Mouse (Mus musculus) hindbrain, embryonic 14.5 days (tissue): ENCODE measurements around the gene Ccdc13. TPM values are rescaled to one million over a fixed set of nuclear protein-coding genes. Genes with fewer than 3 reads are reported as not detected.

ENCODE experiments used
- ATAC-seq: fragments of 200-750 bp; cut with Nextera tagmentation; 2 replicates; pipeline ENCODE4 v1.8.0; 2017; ENCODE audit warnings: moderate number of reproducible peaks, mild to moderate bottlenecking, moderate TSS enrichment, moderate library complexity; ENCODE audit not compliant: low FRiP score
- DNase-seq: peaks from one replicate; pipeline ENCODE4 v3.0.0-alpha.2; 2015; ENCODE audit warnings: low spot score
- H3K27ac ChIP-seq: fragments of 300-500 bp; sonication (generic); 2 replicates; pipeline ENCODE4 v1.5.1; 2014; ENCODE audit warnings: mild to moderate bottlenecking, moderate library complexity
- H3K27me3 ChIP-seq: fragments of 300-500 bp; sonication (generic); 2 replicates; pipeline ENCODE4 v1.6.1; 2014; ENCODE audit warnings: mild to moderate bottlenecking, low read length, mixed read lengths; ENCODE audit not compliant: control insufficient read depth, insufficient read depth
- H3K36me3 ChIP-seq: fragments of 300-500 bp; sonication (generic); replicated peaks from 2 replicates; pipeline ENCODE4 v1.6.1; 2014; ENCODE audit not compliant: control insufficient read depth, insufficient read depth
- H3K4me1 ChIP-seq: fragments of 300-500 bp; sonication (generic); replicated peaks from 2 replicates; pipeline ENCODE4 v1.6.1; 2014; ENCODE audit warnings: antibody characterized with exemption, low read length, mixed read lengths; ENCODE audit not compliant: control insufficient read depth, insufficient read depth
- H3K4me2 ChIP-seq: fragments of 300-500 bp; sonication (generic); replicated peaks from 2 replicates; pipeline ENCODE4 v1.6.1; 2014; ENCODE audit warnings: mild to moderate bottlenecking, moderate library complexity
- H3K4me3 ChIP-seq: fragments of 300-500 bp; sonication (generic); replicated peaks from 2 replicates; pipeline ENCODE4 v1.5.1; 2014; ENCODE audit warnings: mild to moderate bottlenecking, low read length
- H3K9ac ChIP-seq: fragments of 300-500 bp; sonication (generic); 2 replicates; pipeline ENCODE4 v1.6.1; 2014
- H3K9me3 ChIP-seq: fragments of 300-500 bp; sonication (generic); 2 replicates; pipeline ENCODE4 v1.6.1; 2016; ENCODE audit warnings: low read length; ENCODE audit not compliant: control insufficient read depth
- WGBS: fragments of 180-500 bp; shearing (Covaris S2); extraction: QIAGEN DNeasy Blood & Tissue Kit; methylation state at CpG from one replicate; pipeline ENCODE4 v1.1.7; 2014; 5-methylcytosine and 5-hydroxymethylcytosine counted together
- polyA plus RNA-seq: library from polyadenylated mRNA; unstranded; fragments of >200 nt; fragmentation: Nextera tagmentation; extraction: Ambion mirVana; gene quantifications from 2 replicates; pipeline ENCODE4 v1.2.1, GENCODE M21; 2014

Gene Ccdc13
- polyA plus RNA-seq, 1 experiment from 2014 or later, result 2.2 TPM

GRCm38 (mm10) chr9:121815183-121815582, 24.1 kb downstream of the Ccdc13 start:
- Histone ChIP-seq H3K4me3 (no peak overlapping the region), H3K27me3 (no peaks in the 10 kb centered on the region), H3K4me1 (peaks cover 17% of the 10 kb centered on the region), H3K9ac (no peak overlapping the region), H3K4me2 (no peak overlapping the region), H3K9me3 (no peaks in the 10 kb centered on the region), H3K27ac (no peak overlapping the region), H3K36me3 (no peaks in the 10 kb centered on the region)
- DNase-seq (no peak), ATAC-seq (no peak)
- WGBS, result 82% methylated on average over 6 of the region's 6 CpGs

GRCm38 (mm10) chr9:121810081-121810821, 29.0 kb downstream of the Ccdc13 start:
- Histone ChIP-seq H3K9me3 (no peaks in the 10 kb centered on the region), H3K27me3 (no peaks in the 10 kb centered on the region), H3K9ac (no peak overlapping the region), H3K4me2 (no peak overlapping the region), H3K36me3 (no peaks in the 10 kb centered on the region), H3K4me1 (peaks cover 28% of the 10 kb centered on the region), H3K4me3 (no peak overlapping the region), H3K27ac (peak overlapping the region; percentile 62)
- ATAC-seq, result peak; percentile 74
- DNase-seq, result peak; percentile 54
- WGBS, result 13% methylated on average over 15 of the region's 15 CpGs

- 41% methylated on average over 3 of the region's 3 CpGs for WGBS
- H3K9ac ChIP-seq, result no peak overlapping the region
- no peak overlapping the region for H3K4me3 ChIP-seq
- no peaks in the 10 kb centered on the region for H3K36me3 ChIP-seq
- DNase-seq (no peak), ATAC-seq (no peak)
- H3K4me1 ChIP-seq, result peaks cover 28% of the 10 kb centered on the region
- H3K27ac ChIP-seq, result no peak overlapping the region
- no peak overlapping the region for H3K4me2 ChIP-seq
- H3K27me3 ChIP-seq, result no peaks in the 10 kb centered on the region
- H3K9me3 ChIP-seq, result no peaks in the 10 kb centered on the region
Measured at GRCm38 (mm10) chr9:121808511-121808910, 30.8 kb downstream of the Ccdc13 start.

GRCm38 (mm10) chr9:121807947-121808346, 31.3 kb downstream of the Ccdc13 start:
- Histone ChIP-seq H3K4me3 (no peak overlapping the region), H3K27ac (no peak overlapping the region), H3K9ac (no peak overlapping the region), H3K4me1 (peaks cover 28% of the 10 kb centered on the region), H3K27me3 (no peaks in the 10 kb centered on the region), H3K36me3 (no peaks in the 10 kb centered on the region), H3K9me3 (no peaks in the 10 kb centered on the region), H3K4me2 (no peak overlapping the region)
- no peak for DNase-seq
- 41% methylated on average over 7 of the region's 7 CpGs for WGBS
- no peak for ATAC-seq

GRCm38 (mm10) chr9:121807546-121807945, 31.7 kb downstream of the Ccdc13 start:
- DNase-seq (no peak), ATAC-seq (no peak)
- WGBS, result 55% methylated on average over 1 of the region's 1 CpGs
- Histone ChIP-seq H3K4me3 (no peak overlapping the region), H3K4me1 (peaks cover 28% of the 10 kb centered on the region), H3K4me2 (no peak overlapping the region), H3K9ac (no peak overlapping the region), H3K27me3 (no peaks in the 10 kb centered on the region), H3K27ac (no peak overlapping the region), H3K36me3 (no peaks in the 10 kb centered on the region), H3K9me3 (no peaks in the 10 kb centered on the region)

- 78% methylated on average over 7 of the region's 7 CpGs for WGBS
- Histone ChIP-seq H3K27me3 (no peaks in the 10 kb centered on the region), H3K27ac (no peak overlapping the region), H3K9me3 (no peaks in the 10 kb centered on the region), H3K36me3 (no peaks in the 10 kb centered on the region), H3K4me2 (no peak overlapping the region), H3K4me1 (peaks cover 2% of the 10 kb centered on the region; the same call in 1 of the 2 replicates), H3K4me3 (no peak overlapping the region), H3K9ac (no peak overlapping the region)
- ATAC-seq, result no peak
- DNase-seq, result no peak
Measured at GRCm38 (mm10) chr9:121802747-121803146, 36.5 kb downstream of the Ccdc13 start.

- H3K9me3 ChIP-seq, result no peaks in the 10 kb centered on the region
- WGBS, result 46% methylated on average over 6 of the region's 6 CpGs
- DNase-seq (no peak), ATAC-seq (no peak; the same call in 1 of the 2 replicates)
- H3K27me3 ChIP-seq, result no peaks in the 10 kb centered on the region
- H3K4me3 ChIP-seq, result no peak overlapping the region
- H3K9ac ChIP-seq, result no peak overlapping the region
- no peak overlapping the region for H3K4me2 ChIP-seq
- no peaks in the 10 kb centered on the region for H3K36me3 ChIP-seq
- no peaks in the 10 kb centered on the region for H3K4me1 ChIP-seq
- no peak overlapping the region for H3K27ac ChIP-seq
Measured at GRCm38 (mm10) chr9:121798887-121799520, 40.3 kb downstream of the Ccdc13 start.

- Histone ChIP-seq H3K9me3 (no peaks in the 10 kb centered on the region), H3K27ac (no peak overlapping the region), H3K4me1 (no peaks in the 10 kb centered on the region), H3K4me2 (no peak overlapping the region), H3K36me3 (no peaks in the 10 kb centered on the region), H3K9ac (no peak overlapping the region), H3K27me3 (no peaks in the 10 kb centered on the region), H3K4me3 (no peak overlapping the region)
- ATAC-seq (no peak), DNase-seq (no peak)
- WGBS, result 27% methylated on average over 12 of the region's 12 CpGs
Measured at GRCm38 (mm10) chr9:121797722-121798121, 41.5 kb downstream of the Ccdc13 start.

GRCm38 (mm10) chr9:121794972-121795539, 44.2 kb downstream of the Ccdc13 start:
- DNase-seq, result no peak
- no peak overlapping the region for H3K4me3 ChIP-seq
- H3K9ac ChIP-seq, result no peak overlapping the region
- no peak overlapping the region for H3K4me2 ChIP-seq
- no peaks in the 10 kb centered on the region for H3K4me1 ChIP-seq
- ATAC-seq, result peak; percentile 46; the same call in 1 of the 2 replicates
- no peaks in the 10 kb centered on the region for H3K27me3 ChIP-seq
- no peaks in the 10 kb centered on the region for H3K9me3 ChIP-seq
- H3K27ac ChIP-seq, result no peak overlapping the region
- no peaks in the 10 kb centered on the region for H3K36me3 ChIP-seq
- WGBS, result 27% methylated on average over 1 of the region's 1 CpGs
